Mouse (Mus musculus) retina, postnatal 7 days (tissue): ENCODE data around the gene Prkcg.
"Not testable (repeated sequence)": the region's sequence is repeated elsewhere in the genome, so short reads cannot be mapped to it uniquely, and the experiment has no call there.

Source experiments
- DNase-seq: peaks from one replicate; pipeline ENCODE4 v3.0.0-alpha.2; 2012; ENCODE audit warnings: low read depth, low spot score

Prkcg gene

DNA sequence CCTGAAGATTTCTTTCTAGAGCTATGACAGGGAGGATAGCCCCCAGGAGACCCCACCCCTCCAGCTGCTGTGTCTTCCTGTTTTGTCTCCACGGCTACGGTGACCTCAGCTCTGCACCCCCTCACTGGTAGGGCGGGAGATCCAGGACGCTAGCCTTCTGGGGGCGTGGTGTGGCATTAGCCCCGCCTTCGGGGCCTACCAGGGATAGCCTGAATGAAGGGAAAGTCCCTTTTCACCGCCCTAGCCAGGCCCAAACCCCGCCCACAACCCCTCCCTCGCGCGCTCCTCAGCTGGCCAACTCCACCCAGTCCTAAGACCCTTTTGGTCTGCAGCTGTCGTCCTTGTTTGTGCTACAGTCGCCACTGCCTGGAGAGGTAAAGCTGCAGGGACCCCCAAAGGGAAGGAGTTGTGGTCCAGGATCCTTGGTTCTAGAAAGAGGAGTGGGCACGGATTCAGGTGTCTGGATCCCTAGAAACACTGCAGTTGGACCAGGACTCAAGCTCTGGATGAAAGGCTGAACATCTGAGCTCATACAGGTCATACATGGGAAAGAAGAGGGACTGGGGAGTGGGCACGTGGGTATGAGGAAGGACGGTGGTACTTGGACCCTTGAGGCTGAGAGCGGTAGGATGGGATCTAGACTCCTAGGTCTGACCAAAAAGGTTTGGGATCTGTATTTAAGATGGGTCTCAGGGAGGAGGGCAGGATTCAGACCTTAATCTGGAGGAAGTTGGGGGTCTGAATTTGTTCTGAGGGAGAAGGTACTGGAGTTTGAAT lies 1.5 kb downstream of the Prkcg start:
- DNase-seq = peak; percentile 82

DNA sequence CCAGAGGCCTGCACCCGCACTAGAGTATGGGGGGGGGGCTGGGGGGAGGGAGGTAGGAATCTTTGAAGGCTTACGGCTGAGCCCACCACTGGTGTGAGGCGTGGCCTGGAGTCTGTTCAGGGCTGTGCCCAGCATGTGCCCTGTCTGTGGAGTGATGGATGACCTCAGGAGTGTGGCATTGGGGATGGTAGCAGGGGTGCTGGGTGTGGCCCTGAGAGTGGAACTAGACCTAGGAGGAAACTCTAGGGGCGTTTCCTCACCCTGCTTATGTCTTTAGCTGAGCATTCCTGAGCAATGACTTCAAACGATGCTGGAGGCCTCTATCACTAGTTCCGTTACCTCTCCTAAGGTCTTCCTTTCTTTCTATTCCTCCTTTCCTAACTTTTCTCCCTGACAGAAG lies 2.2 kb downstream of the Prkcg start:
- DNase-seq = no peak

DNA sequence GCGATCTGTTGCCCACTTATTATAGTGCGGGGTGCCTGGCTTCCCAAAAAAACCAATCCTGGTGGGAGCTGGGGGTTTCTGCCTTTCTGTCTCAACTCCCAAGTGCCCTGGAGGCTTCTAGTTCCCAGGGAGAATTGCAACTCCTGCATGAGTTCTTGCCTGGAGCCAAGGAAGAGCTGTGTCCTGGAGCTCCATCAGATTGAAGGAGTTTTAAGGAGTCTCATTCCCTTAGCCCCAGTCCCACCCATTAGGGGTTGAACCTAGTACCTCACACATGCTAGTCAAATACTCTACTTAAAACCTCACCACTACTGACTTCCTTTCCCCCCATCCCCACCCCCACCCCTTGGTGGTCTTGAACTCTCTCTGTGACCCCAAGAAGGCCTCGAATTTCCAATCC lies 2.8 kb downstream of the Prkcg start:
- no peak for DNase-seq

- DNase-seq = not testable (repeated sequence)
Measured at GRCm38 (mm10) chr7:3292271-3292670, 3.3 kb downstream of the Prkcg start.

GRCm38 (mm10) chr7:3292791-3293190 lies 3.8 kb downstream of the Prkcg start:
- no peak for DNase-seq

DNA sequence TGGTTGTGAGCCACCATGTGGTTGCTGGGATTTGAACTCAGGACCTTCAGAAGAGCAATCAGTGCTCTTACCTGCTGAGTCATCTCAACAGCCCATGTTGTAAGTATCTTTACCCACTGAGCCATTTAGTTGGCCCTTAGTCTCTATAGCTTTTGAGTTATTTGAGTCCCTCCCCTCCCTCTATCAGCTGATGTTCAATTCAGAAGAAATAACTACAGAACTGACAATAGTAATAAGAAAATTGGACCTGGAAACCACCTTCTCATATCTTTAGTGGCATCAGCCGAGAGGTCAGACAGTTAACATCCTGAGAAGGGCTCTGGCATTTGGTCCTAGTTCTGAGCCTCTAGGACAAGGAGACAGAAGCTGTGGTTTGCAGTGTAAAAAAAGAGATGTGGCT lies 5.8 kb downstream of the Prkcg start:
- no peak for DNase-seq

DNA sequence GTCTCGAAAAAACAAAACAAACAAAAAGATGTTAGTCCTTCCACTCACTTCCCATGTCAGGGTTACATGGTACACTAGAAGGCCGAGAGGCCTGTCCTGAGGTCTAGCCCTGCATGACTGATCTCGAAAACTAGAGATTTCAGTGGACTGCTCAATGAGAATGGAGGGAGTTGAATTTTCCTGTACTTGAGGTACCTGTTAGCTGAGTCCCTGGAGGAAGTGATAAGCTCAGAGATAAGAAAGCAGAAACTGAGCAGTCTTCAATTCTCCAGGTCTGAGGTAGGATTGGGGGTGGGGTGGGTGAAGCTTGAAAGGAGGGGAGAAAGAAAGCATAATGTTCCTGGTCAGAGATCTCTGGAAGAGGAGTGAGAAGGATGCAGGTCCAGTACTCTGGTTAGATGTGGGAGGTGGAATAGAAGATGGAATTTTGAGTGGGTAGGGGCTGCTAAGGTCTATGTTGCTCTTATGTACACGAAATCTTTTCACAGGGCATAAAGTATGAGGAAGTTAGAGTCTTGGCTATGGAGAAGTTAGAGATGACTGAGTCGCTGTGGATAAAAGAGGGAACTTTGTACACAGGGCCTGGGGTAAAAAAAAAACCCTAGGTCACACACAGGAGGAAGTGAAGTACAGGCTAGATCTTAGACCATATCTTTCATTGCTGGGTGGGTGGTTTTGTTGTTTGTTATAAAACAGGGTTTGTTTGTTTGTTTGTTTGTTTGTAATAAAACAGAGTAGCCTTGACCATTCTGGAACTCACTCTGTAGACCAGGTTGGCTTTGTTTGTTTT lies 6.5 kb downstream of the Prkcg start:
- no peak for DNase-seq

DNA sequence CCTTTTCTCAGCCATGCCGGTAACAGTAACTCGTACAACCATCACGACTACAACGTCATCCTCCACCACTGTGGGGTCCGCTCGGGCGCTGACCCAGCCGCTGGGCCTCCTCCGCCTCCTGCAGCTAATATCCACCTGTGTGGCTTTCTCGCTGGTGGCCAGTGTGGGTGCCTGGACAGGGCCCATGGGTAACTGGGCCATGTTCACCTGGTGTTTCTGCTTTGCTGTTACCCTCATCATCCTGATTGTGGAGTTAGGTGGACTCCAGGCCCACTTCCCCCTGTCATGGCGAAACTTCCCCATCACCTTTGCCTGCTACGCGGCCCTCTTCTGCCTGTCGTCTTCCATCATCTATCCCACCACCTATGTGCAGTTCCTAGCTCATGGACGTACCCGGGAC lies 7.7 kb downstream of the Prkcg start:
- no peak for DNase-seq

- DNase-seq = no peak
Measured at GRCm38 (mm10) chr7:3299941-3300617, 11.1 kb downstream of the Prkcg start.

- DNase-seq = no peak
Measured at GRCm38 (mm10) chr7:3300891-3301627, 12.1 kb downstream of the Prkcg start.

DNA sequence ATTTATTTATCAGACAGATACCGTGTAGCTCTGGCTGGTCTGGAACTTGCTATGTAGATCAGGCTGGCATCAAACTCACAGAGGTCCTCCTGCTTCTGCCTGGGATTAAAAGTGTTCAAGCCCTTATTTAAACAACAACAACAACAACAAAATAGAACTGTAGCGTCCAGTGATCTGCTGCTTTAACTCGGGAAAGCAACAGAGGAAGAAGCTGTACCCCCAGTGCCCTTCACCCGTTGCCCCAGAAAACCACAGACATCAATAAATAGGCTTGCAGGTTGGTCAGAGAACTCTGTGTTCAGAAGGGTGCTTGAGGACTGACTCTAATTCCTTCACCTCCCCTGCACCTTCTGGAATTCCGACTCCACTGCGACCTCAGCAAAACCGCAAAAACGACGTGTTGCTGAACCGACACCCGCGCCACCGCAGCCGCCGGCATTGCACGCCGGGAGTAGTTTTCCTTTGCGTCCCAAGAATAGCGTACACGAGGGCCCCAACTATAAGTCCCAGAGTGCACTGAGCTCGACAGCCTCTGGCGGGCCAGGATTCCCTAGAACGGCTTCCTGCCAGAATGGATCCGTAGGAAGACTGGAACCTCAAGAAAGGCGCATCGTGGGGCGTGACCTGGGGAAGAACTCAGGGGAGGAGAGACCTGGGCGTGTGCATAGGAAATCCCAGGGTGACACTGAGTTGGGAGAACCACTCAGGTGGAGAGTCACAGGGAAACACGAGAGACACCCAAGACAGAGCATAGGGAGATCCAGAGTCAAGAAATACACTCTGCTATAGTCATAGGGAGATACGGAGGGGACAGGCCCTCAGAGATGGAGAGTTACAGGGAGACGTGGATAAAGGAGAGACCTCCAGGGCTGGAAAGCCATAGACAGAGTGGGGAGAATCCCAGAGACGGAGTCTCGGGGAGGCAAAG lies 12.9 kb downstream of the Prkcg start:
- DNase-seq = no peak

DNA sequence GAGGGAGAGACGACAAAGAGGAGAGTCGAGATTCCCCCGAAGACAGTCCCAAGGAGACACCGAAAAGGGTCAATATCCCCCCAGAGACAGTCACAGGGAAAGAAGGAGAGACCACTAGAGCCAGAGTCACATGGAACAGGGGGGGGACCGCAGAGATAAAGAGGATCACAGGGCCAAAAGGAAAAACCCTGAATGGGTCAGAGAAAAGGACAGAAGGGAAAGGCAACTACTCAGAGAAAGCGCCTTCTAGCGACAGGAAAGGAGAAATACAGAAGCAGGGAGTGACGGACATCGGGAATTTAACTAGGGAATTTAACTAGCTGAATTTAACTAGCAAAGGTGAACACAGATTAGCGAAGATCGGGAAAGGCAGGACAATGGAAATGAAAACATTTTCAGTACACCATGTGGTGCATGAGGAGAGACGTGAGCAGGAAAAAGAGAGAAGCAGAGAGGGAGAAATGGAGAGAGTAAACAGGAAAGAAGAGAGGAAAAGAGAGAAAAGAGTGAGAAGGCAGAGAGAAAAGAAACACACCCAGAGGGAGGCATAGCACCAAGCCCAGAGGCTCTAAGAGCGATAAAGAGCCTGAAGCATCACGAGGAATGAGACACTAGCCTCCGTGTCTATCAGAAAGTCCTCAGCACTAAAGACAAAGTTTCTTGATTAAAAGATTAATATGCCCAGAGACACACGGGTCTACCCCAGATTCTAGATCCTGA lies 13.7 kb downstream of the Prkcg start:
- DNase-seq = no peak

DNA sequence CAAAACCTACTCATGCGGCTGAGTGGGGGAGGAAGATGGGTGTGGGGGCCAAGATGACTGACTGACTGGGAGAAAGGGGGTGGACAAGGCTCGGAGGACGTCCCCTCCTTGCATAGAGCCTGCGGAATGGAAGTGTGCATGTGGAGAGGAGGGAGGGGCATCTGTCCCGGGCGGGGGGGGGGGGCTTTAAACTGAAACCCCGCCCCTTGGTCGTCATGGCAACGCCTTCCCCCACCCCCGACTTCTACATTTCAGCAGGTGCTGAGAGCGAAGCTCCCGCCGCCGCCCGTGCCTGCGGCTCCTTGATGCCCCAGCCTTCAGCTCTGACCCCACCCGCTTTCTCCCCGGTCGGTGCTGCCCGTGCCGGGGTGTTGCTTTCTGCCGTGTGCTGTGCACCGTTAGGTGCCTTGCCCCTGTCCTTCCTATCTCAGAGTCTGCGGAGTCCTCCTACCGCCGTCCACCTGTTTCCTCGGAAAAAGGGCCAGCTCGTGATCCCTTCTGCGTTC lies 14.3 kb downstream of the Prkcg start:
- no peak for DNase-seq

DNA sequence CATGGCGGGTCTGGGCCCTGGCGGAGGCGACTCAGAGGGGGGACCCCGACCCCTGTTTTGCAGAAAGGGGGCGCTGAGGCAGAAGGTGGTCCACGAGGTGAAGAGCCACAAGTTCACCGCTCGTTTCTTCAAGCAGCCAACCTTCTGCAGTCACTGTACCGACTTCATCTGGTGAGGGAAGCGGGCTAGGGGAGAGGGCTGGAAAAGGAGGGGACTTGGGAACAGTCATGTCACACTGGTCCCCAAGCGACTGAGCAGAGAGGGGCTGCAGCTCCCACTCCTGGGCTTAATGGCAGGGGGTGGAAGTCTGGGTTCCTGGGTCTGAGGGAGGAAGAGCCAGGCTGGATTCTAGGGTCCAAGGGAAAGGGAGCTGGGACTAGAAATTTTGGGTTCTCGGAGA lies 14.8 kb downstream of the Prkcg start:
- DNase-seq = no peak

- no peak for DNase-seq
Measured at GRCm38 (mm10) chr7:3304298-3304697, 15.3 kb downstream of the Prkcg start.

DNA sequence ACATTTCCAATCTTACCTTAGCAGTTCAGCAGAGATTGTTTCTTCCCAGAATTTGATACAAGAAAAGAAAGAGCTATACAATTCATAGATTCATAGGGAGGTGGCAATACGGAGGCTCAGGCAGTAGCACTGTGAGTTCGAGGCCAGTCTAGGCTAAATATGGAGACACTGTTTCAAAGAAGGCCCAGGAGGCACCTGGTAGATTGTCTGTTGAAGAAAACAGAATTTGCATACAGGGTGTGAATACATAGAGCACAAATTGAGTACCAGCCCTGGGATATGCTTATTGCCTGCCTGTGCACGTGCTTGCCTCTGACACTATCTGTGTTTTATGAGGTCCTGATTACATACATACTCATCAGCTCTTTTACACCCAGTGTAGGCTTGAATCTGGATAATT lies 17.4 kb downstream of the Prkcg start:
- no peak for DNase-seq

DNA sequence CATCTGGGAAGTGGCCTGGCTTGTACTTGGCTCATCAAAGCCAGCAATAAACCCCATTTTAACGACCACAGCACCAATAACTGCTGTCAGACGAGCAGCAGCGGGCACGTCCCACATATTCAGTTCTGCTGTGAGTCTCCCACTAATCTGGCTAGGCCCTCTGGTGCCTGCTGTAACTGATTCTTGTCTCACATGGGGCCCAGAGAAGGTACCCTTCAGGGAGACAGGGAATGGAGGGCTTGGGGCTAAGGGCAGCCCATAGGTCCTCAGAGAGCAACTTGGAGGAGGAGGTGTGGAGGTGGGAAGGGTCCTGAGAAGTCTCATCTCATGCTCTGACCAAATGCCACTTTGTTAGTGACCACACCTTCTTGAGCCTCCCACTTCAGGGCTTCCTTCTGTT lies 19.7 kb downstream of the Prkcg start:
- DNase-seq = no peak

GRCm38 (mm10) chr7:3310233-3310632 lies 21.3 kb downstream of the Prkcg start:
- no peak for DNase-seq

DNA sequence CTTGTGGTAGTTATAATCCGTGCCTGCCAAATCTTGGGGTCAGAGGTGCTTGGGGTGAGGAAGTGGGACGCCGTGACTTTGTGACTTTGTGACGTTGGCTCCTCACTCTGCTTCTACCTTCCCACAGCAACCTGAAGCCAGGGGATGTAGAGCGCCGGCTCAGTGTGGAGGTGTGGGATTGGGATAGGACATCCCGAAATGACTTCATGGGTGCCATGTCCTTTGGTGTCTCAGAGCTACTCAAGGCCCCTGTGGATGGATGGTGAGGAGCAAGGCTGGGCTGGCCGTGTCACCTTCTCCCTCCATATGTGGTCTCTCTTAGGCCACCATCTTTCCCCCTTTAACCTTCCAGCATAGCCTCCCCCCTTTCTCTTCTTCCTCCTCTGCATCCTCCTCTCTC lies 24.6 kb downstream of the Prkcg start:
- no peak for DNase-seq

DNA sequence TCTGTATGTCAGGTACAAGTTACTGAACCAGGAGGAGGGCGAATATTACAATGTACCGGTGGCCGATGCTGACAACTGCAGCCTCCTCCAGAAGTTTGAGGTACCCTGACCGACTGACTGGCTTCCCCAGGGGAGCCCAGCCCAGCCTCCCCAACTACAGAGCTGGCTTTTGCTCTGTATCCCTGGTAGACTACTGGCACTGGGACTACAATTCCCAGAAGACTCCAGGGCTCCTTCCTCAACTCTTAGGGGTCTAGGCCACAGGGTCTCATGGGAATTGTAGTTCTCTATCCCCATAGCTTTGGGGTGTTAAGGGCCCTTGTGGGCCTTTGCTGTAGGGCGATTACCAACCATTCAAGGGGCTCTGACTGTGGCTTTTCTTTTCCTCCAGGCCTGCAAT lies 25.1 kb downstream of the Prkcg start:
- no peak for DNase-seq
